Mouse (Mus musculus): ENCODE data around the gene Gm37419. TPM values are rescaled to one million over a fixed set of nuclear protein-coding genes. Genes with fewer than 3 reads are reported as not detected.
A peak's percentile ranks its signal among the peaks of the same experiment; 100 is the strongest.

Gene Gm37419
- polyA plus RNA-seq, 1 experiment from 2014 or later: not detected

DNA sequence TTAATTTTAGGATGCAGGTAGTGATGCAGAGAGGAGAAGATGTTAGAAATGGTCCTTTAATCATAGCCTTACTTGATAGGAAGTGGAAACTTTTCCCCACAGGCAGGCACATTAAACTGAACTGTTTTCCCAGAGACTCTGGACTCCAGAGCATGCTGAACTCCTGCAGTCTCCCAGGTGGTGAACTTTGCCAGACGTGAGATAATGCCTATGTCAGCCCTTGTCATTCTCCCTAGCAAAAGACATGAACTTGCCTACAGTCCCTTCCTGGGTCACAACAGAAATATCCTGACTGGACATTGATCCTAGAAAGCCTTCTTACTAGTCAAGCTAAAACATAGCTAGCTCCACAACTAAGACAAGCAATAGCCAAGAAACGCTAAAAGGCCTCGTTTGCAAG is 23.0 kb downstream of the Gm37419 start:
- Histone ChIP-seq H3K36me3 (no peaks in the 10 kb centered on the region), H3K27ac (no peak overlapping the region), H3K4me3 (replicated peaks) (no peak overlapping the region), H3K27me3 (replicated peaks) (no peaks in the 10 kb centered on the region), H3K4me1 (no peaks in the 10 kb centered on the region), H3K9ac (no peak overlapping the region), H3K4me2 (no peak overlapping the region), H3K9me3 (no peaks in the 10 kb centered on the region)
- ATAC-seq (ENCODE audit: insufficient read depth, low FRiP score, low read depth): no peak
- WGBS: 70% methylated on average over 3 of the region's 3 CpGs

DNA sequence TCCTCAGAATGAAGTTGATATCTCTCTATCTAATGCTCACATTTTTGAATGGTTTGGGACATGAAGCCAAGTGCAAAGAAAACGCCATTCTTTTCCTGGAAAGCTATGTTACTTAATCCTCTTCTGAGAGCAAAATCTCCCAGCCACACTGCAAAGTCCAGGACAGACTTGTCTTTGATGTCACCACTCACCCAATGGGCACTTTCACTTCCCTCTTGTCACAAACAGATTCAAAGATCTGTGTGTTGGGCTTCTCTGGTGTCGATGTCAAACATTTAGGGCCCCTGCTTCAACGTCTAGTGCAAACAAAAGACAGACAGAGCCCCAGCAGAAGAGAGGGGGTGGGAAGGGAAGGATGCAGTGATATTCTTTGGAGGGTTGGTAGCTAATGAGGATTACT is 23.8 kb downstream of the Gm37419 start:
- WGBS: 43% methylated on average over 3 of the region's 3 CpGs
- no peak overlapping the region for H3K4me2 ChIP-seq

DNA sequence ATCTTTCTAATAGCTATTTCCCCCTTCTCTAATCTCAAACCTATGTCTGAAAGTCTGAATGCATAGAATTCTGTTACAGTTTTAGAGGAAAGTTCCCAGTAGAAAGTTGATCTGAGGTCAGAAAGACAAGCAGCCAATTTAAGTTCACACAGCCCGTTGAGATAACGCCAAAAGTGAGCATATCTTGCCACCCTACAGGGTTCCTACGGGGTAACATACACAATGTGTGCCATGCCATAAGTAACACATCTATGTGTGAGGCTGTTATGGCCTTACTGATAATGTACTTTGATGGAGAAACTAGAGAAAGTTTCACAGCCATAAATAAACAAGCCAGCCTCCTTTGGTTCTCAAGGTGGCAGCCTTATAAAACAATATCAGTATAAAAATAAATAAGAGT is 26.1 kb downstream of the Gm37419 start:
- WGBS: 71% methylated on average over 3 of the region's 3 CpGs
- no peaks in the 10 kb centered on the region for H3K9me3 ChIP-seq
- H3K36me3 ChIP-seq: no peaks in the 10 kb centered on the region
- H3K4me3 ChIP-seq (replicated peaks): no peak overlapping the region
- no peak for ATAC-seq (ENCODE audit: insufficient read depth, low FRiP score, low read depth)
- no peaks in the 10 kb centered on the region for H3K4me1 ChIP-seq
- H3K9ac ChIP-seq: no peak overlapping the region
- H3K27me3 ChIP-seq (replicated peaks): no peaks in the 10 kb centered on the region
- no peak overlapping the region for H3K4me2 ChIP-seq
- no peak overlapping the region for H3K27ac ChIP-seq

More for the DNA sequence above, 23.8 kb downstream of the Gm37419 start:
- H3K27me3 ChIP-seq (replicated peaks): no peaks in the 10 kb centered on the region
- ATAC-seq (ENCODE audit: insufficient read depth, low FRiP score, low read depth): no peak
- H3K9me3 ChIP-seq: no peaks in the 10 kb centered on the region
- no peaks in the 10 kb centered on the region for H3K4me1 ChIP-seq
- H3K9ac ChIP-seq: no peak overlapping the region
- no peak overlapping the region for H3K27ac ChIP-seq
- no peaks in the 10 kb centered on the region for H3K36me3 ChIP-seq
- no peak overlapping the region for H3K4me3 ChIP-seq (replicated peaks)

DNA sequence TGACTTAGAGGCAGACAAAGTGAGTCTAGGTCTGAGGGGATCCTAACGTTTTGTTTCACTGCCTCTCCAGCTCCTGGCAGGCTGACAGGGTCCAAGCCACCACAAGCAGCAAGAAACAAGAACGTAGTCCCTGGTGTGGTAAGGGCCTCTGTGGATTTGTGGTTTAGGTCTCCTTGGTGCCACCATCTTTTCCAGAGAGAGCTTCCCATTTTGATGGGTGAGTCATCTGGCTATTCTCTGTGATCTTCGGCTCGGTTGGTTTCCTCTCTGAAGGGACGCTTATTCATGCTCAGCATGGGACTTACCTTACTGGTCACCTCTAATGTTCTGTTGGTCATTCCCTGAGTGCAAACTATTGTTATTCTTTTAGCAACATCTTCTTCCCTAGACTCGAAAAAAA is 28.0 kb downstream of the Gm37419 start:
- H3K27ac ChIP-seq: no peak overlapping the region
- no peaks in the 10 kb centered on the region for H3K36me3 ChIP-seq
- H3K4me1 ChIP-seq: no peaks in the 10 kb centered on the region
- H3K9ac ChIP-seq: no peak overlapping the region
- H3K27me3 ChIP-seq (replicated peaks): no peaks in the 10 kb centered on the region
- no peak overlapping the region for H3K4me2 ChIP-seq
- no peak for ATAC-seq (ENCODE audit: insufficient read depth, low FRiP score, low read depth)
- WGBS: 63% methylated on average over 6 of the region's 6 CpGs
- H3K9me3 ChIP-seq: no peaks in the 10 kb centered on the region
- H3K4me3 ChIP-seq (replicated peaks): no peak overlapping the region

DNA sequence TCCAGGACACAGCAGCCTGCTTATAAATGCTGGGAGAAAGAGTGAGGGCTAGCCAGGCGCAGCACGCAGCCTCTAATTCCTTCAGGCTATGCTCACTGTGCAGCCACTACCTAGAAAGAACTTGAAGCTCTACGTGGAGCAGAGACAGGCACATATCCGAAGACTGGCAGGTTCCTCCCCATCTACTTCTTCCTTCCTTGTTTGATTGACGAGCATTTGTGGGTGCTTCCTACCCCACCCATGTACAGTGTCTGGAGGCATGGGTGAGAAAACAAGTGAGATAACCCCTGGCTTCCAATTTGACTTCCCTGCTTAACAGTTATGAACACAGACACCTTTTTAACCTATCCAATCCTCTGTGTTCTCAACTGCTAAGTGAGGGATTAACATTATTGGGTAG is 28.5 kb downstream of the Gm37419 start:
- Histone ChIP-seq H3K9me3 (no peaks in the 10 kb centered on the region), H3K4me1 (no peaks in the 10 kb centered on the region), H3K27ac (no peak overlapping the region), H3K4me3 (replicated peaks) (no peak overlapping the region), H3K4me2 (no peak overlapping the region), H3K9ac (no peak overlapping the region), H3K36me3 (no peaks in the 10 kb centered on the region), H3K27me3 (replicated peaks) (no peaks in the 10 kb centered on the region)
- ATAC-seq (ENCODE audit: insufficient read depth, low FRiP score, low read depth): no peak
- 67% methylated on average over 5 of the region's 5 CpGs for WGBS

DNA sequence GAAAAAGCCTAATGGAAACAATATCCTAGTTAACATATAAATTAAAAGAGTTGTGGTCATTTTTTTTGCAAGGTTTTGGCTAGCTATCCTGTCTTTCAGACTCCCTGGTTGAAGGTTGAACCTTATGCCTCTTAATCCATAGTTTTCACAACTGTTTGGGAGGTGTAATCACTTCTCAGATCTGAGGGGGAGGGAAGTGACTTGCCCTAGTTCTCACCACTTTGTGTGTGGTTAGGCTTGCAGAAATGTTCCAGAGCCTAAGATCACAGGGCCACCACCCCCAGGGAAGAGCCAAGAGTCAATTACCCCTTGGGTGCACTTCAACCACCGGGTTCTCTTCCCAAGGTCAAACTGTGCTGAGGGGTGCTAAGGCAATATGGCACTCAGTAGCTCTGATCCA is 33.4 kb downstream of the Gm37419 start:
- Histone ChIP-seq H3K36me3 (no peaks in the 10 kb centered on the region), H3K4me2 (no peak overlapping the region), H3K9me3 (no peaks in the 10 kb centered on the region), H3K4me1 (no peaks in the 10 kb centered on the region), H3K4me3 (replicated peaks) (no peak overlapping the region), H3K9ac (no peak overlapping the region), H3K27ac (no peak overlapping the region), H3K27me3 (replicated peaks) (no peaks in the 10 kb centered on the region)
- WGBS: 73% methylated on average over 1 of the region's 1 CpGs
- no peak for ATAC-seq (ENCODE audit: insufficient read depth, low FRiP score, low read depth)

DNA sequence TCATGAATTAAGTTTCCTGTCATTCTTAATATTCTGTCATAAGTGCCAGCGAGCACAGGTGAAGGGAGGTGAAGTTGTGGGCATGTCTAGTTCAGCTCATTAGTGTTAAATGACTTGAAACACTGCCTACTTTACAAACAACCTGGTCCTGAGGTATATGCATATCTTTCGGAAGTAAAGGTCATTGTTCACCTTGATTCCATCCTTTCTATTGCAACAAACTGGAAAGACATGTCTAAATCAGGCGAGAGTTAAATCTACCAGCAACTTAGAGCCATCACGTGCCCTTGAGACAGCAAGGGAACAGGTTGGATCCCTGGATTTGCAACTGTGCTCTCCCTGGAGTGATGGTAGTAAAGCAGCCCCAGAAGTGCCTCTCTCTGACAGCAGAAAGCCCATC is 34.3 kb downstream of the Gm37419 start:
- Histone ChIP-seq H3K4me3 (replicated peaks) (no peak overlapping the region), H3K36me3 (no peaks in the 10 kb centered on the region), H3K4me2 (no peak overlapping the region), H3K27ac (no peak overlapping the region), H3K4me1 (no peaks in the 10 kb centered on the region), H3K9me3 (no peaks in the 10 kb centered on the region), H3K27me3 (replicated peaks) (no peaks in the 10 kb centered on the region), H3K9ac (no peak overlapping the region)
- no peak for ATAC-seq (ENCODE audit: insufficient read depth, low FRiP score, low read depth)
- WGBS: 85% methylated on average over 4 of the region's 4 CpGs

DNA sequence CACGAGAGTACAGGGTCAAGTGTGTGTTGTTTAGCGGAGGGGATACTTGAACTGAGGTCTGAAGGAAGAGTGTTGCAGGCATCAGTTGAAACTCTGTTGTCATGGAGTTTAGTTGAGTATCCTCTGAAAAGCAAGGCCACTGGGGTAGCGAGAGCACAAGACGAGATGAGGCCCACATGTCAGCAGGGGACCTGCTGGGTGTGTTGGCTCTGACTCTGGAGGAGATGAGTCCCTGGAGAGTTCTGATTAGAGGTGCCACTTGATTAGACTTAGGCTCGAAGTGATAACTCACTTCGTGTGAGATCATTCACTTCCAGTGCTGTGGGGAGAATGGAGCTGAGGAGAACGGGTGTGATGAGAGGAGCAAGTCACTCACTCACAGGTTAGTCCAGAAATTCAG is 37.2 kb downstream of the Gm37419 start:
- Histone ChIP-seq H3K4me1 (no peaks in the 10 kb centered on the region), H3K9me3 (no peaks in the 10 kb centered on the region), H3K36me3 (no peaks in the 10 kb centered on the region), H3K27ac (no peak overlapping the region), H3K4me3 (replicated peaks) (no peak overlapping the region), H3K4me2 (no peak overlapping the region), H3K27me3 (replicated peaks) (no peaks in the 10 kb centered on the region), H3K9ac (no peak overlapping the region)
- 59% methylated on average over 7 of the region's 7 CpGs for WGBS
- ATAC-seq (ENCODE audit: insufficient read depth, low FRiP score, low read depth): no peak

DNA sequence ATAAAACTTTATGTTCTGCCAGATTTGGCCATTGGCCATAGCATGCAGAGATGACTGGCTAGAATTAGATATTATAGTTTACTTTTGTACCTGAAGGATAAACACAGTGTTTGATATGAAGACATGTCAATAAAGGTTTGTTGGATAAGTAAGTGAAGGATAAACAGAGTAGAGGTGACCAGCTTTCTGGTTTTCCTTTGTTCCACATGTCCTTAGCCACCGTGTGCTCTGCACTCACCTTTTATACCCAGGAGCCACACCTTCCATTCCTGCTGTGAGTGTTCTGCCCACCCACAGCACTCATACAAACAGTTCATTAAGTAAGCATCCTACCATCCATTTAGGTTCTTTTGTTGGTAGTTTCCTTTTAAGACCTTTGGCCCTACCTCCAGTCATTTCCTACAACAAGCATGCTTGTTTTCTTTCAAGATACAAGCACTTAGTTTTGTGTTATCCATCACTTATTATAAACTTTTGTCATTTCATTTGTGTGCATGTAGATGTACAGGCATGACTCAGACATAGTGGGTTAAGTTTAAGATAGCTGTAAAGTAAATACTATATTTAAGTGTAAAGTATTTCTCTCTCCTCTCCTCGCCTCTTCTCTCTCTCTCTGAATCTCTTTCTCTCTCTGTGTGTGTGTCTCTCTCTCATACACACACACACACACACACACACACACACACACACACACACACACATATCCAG is 41.8 kb downstream of the Gm37419 start:
- Histone ChIP-seq H3K27ac (no peak overlapping the region), H3K9me3 (no peaks in the 10 kb centered on the region), H3K4me2 (no peak overlapping the region), H3K4me3 (replicated peaks) (no peak overlapping the region), H3K36me3 (no peaks in the 10 kb centered on the region), H3K27me3 (replicated peaks) (no peaks in the 10 kb centered on the region), H3K4me1 (no peaks in the 10 kb centered on the region), H3K9ac (no peak overlapping the region)
- 63% methylated on average over 2 of the region's 2 CpGs for WGBS
- ATAC-seq (ENCODE audit: insufficient read depth, low FRiP score, low read depth): peak; percentile 80

DNA sequence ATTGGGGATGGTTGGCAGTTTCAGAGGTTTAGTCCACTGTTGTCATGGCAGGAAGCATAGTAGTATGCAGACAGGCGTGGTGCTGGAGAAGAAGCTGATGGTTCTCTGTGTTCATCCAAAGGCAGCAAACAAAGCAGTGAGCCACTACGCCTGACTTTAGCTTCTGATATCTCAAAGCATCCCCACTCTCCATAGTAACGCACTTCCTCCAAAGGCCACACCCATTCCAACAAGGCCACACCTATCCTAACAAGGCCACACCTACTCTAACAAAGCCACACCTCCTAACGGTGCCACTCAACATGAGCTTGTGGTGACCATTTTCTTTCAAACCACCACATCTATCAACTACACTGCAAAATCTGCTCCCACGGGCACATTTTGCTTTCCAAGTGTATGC is 45.0 kb downstream of the Gm37419 start:
- no peak for ATAC-seq (ENCODE audit: insufficient read depth, low FRiP score, low read depth)
- Histone ChIP-seq H3K4me2 (no peak overlapping the region), H3K9ac (no peak overlapping the region), H3K27me3 (replicated peaks) (no peaks in the 10 kb centered on the region), H3K4me3 (replicated peaks) (no peak overlapping the region), H3K27ac (no peak overlapping the region), H3K36me3 (no peaks in the 10 kb centered on the region), H3K4me1 (no peaks in the 10 kb centered on the region), H3K9me3 (no peaks in the 10 kb centered on the region)
- 89% methylated on average over 5 of the region's 5 CpGs for WGBS

DNA sequence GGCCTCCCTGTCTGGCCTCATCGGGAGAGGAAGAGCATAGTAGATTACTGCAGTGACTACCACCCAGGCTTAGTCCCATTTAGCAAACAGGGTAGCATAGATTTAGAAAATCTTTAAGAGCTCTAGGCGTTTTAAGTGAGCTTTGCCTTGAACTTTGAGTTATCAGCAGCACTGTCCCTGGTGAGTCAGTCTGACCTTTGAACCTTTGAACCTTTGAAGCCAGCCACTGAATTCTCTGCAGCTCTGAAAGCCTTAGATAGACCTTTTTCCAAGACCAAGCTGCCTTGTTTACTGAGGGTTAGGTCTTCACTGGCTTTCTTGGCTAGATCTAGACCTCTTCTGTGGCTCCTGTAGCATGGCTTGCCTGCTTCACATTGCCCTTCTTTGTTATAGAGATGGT is 46.2 kb downstream of the Gm37419 start:
- Histone ChIP-seq H3K4me1 (no peaks in the 10 kb centered on the region), H3K9me3 (no peaks in the 10 kb centered on the region), H3K36me3 (no peaks in the 10 kb centered on the region), H3K27ac (no peak overlapping the region), H3K27me3 (replicated peaks) (no peaks in the 10 kb centered on the region), H3K4me2 (no peak overlapping the region), H3K9ac (no peak overlapping the region), H3K4me3 (replicated peaks) (no peak overlapping the region)
- no peak for ATAC-seq (ENCODE audit: insufficient read depth, low FRiP score, low read depth)
- WGBS: 39% methylated on average over 2 of the region's 2 CpGs

DNA sequence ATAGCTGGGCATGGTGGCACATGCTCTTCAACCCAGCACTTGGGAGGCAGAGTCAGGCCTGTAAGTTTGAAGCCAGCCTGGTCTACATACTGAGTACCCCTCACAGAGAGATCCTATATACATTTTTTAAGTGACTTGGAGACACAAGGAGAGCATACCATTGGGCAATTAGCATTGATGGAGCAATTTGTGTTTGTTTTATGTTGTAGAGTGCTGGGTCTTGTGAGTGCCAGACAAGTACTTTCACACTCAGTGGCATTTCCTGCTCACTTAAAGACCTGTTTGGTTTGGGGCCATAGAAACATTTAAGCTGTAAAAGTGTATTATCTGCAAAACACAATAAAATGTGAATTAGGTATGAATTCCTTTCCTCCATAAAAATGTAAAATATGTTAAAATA is 47.5 kb downstream of the Gm37419 start:
- Histone ChIP-seq H3K36me3 (no peaks in the 10 kb centered on the region), H3K4me1 (no peaks in the 10 kb centered on the region), H3K4me3 (replicated peaks) (no peak overlapping the region), H3K27me3 (replicated peaks) (no peaks in the 10 kb centered on the region), H3K4me2 (no peak overlapping the region), H3K9me3 (no peaks in the 10 kb centered on the region), H3K9ac (no peak overlapping the region), H3K27ac (no peak overlapping the region)
- no peak for ATAC-seq (ENCODE audit: insufficient read depth, low FRiP score, low read depth)

DNA sequence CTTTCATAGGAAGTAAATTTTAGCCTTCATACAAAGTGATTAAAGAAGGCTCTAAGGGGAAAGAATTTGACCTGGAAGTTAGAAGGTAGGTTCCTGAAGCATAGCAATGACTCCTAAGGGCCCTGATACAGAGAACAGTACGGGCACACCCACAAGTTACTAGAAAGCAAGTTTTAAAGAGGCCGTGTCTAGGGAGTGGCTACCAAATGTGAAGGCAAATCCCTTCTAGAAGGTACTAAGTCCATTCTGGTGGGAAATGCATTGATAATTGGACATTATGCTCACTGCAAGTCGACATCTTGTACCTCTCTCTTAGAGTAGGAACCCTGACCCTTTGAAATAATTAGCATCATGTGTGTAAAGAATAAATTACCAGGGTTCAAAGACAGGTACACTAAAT is 48.1 kb downstream of the Gm37419 start:
- no peak overlapping the region for H3K4me2 ChIP-seq
- H3K36me3 ChIP-seq: no peaks in the 10 kb centered on the region
- H3K9me3 ChIP-seq: no peaks in the 10 kb centered on the region
- H3K27me3 ChIP-seq (replicated peaks): no peaks in the 10 kb centered on the region
- H3K4me3 ChIP-seq (replicated peaks): no peak overlapping the region
- H3K9ac ChIP-seq: no peak overlapping the region
- H3K4me1 ChIP-seq: no peaks in the 10 kb centered on the region
- 88% methylated on average over 3 of the region's 3 CpGs for WGBS
- ATAC-seq (ENCODE audit: insufficient read depth, low FRiP score, low read depth): no peak
- H3K27ac ChIP-seq: no peak overlapping the region

All from stomach, embryonic 15.5 days (tissue).